Mouse (Mus musculus): ENCODE results near the gene Tmem273. TPM values are rescaled to one million over a fixed set of nuclear protein-coding genes. Genes with fewer than 3 reads are reported as not detected.

Gene Tmem273
- polyA plus RNA-seq, 1 experiment from 2014 or later: 0.24 TPM

Other genes starting within 250 kb of the Tmem273 start
- gene Prrxl1, start 186.6 kb upstream of the Tmem273 start, polyA plus RNA-seq (2015; fragmentation: Nextera tagmentation; extraction: Ambion mirVana): 5.7 TPM in 2 replicates
- gene 3425401B19Rik, start 100.7 kb upstream of the Tmem273 start, polyA plus RNA-seq (2015; fragmentation: Nextera tagmentation; extraction: Ambion mirVana): not detected in 2 replicates
- gene Fam170b, start 48.0 kb downstream of the Tmem273 start, polyA plus RNA-seq (2015; fragmentation: Nextera tagmentation; extraction: Ambion mirVana): not detected in 2 replicates
- gene Vstm4, start 70.8 kb downstream of the Tmem273 start, polyA plus RNA-seq (2015; fragmentation: Nextera tagmentation; extraction: Ambion mirVana): 5.7 and 7.3 TPM in 2 replicates
- 0.35 and 0.43 TPM in 2 replicates for gene Lrrc18, start 205.4 kb downstream of the Tmem273 start, polyA plus RNA-seq (2015; fragmentation: Nextera tagmentation; extraction: Ambion mirVana)